Mouse (Mus musculus) megakaryocyte, embryonic 14.5 days (primary cell): ENCODE data around the gene Dusp18. TPM values are rescaled to one million over a fixed set of nuclear protein-coding genes. Genes with fewer than 3 reads are reported as not detected.
"Not testable (repeated sequence)": the region's sequence is repeated elsewhere in the genome, so short reads cannot be mapped to it uniquely, and the experiment has no call there.

Source experiments
- H3K27me3 ChIP-seq: replicated peaks from 2 replicates; pipeline ENCODE3; 2012; ENCODE audit warnings: inconsistent platforms
- H3K36me3 ChIP-seq: replicated peaks from 2 replicates; pipeline ENCODE3; 2012; ENCODE audit warnings: low read length, inconsistent platforms, mixed read lengths
- H3K4me1 ChIP-seq: 2 replicates; pipeline ENCODE4 v1.6.1; 2012; ENCODE audit warnings: inconsistent platforms
- H3K4me3 ChIP-seq: replicated peaks from 2 replicates; pipeline ENCODE3; 2012; ENCODE audit warnings: moderate library complexity, mild to moderate bottlenecking, inconsistent platforms
- H3K9me3 ChIP-seq: 2 replicates; pipeline ENCODE4 v1.6.1; 2012; ENCODE audit warnings: inconsistent platforms
- FLI1 ChIP-seq: IDR thresholded peaks from 2 replicates; pipeline ENCODE4 v1.6.1; 2012; ENCODE audit warnings: low read length, inconsistent platforms, mixed read lengths
- GATA1 ChIP-seq: IDR thresholded peaks from 3 replicates; pipeline ENCODE4 v1.6.1; 2012; ENCODE audit warnings: mixed read lengths, low read length, inconsistent platforms, borderline replicate concordance
- polyA plus RNA-seq: library from polyadenylated mRNA; stranded (reverse); fragments of >175 nt; gene quantifications from 2 replicates; pipeline ENCODE4 v1.2.3, GENCODE M21; 2012; ENCODE audit warnings: low replicate concordance; ENCODE audit not compliant: insufficient read depth

Dusp18 gene
- polyA plus RNA-seq, 1 experiment, result 0.70 TPM

GRCm38 (mm10) chr11:3910513-3911310 lies 15.7 kb downstream of the Dusp18 start:
- H3K36me3 ChIP-seq, result peaks cover 42% of the 10 kb centered on the region
- H3K27me3 ChIP-seq, result peaks cover 9% of the 10 kb centered on the region
- peaks cover 74% of the 10 kb centered on the region for H3K4me1 ChIP-seq
- H3K9me3 ChIP-seq, result no peaks in the 10 kb centered on the region
- no peak for TF ChIP-seq FLI1
- no peak for TF ChIP-seq GATA1
- H3K4me3 ChIP-seq, result peak overlapping the region; percentile 83

- H3K4me3 ChIP-seq, result peak overlapping the region; percentile 83
Measured at GRCm38 (mm10) chr11:3911440-3911839, 16.4 kb downstream of the Dusp18 start.

GRCm38 (mm10) chr11:3912100-3912874 lies 17.2 kb downstream of the Dusp18 start:
- peaks cover 18% of the 10 kb centered on the region for H3K27me3 ChIP-seq
- peaks cover 26% of the 10 kb centered on the region for H3K36me3 ChIP-seq
- TF ChIP-seq FLI1 (no peak), GATA1 (no peak)
- peak overlapping the region; percentile 94 for H3K4me3 ChIP-seq
- no peaks in the 10 kb centered on the region for H3K9me3 ChIP-seq
- peaks cover 77% of the 10 kb centered on the region for H3K4me1 ChIP-seq

More at GRCm38 (mm10) chr11:3911440-3911839, 16.4 kb downstream of the Dusp18 start:
- Histone ChIP-seq H3K36me3 (peaks cover 35% of the 10 kb centered on the region), H3K4me1 (peaks cover 77% of the 10 kb centered on the region), H3K27me3 (peaks cover 14% of the 10 kb centered on the region)
- not testable (repeated sequence) for H3K9me3 ChIP-seq

GRCm38 (mm10) chr11:3912875-3913271 lies 17.8 kb downstream of the Dusp18 start:
- peaks cover 73% of the 10 kb centered on the region for H3K4me1 ChIP-seq
- TF ChIP-seq GATA1, result no peak
- TF ChIP-seq FLI1, result no peak
- peak overlapping the region; percentile 94 for H3K4me3 ChIP-seq
- no peaks in the 10 kb centered on the region for H3K9me3 ChIP-seq
- peaks cover 19% of the 10 kb centered on the region for H3K27me3 ChIP-seq
- peaks cover 20% of the 10 kb centered on the region for H3K36me3 ChIP-seq

GRCm38 (mm10) chr11:3913316-3914108 lies 18.5 kb downstream of the Dusp18 start:
- peaks cover 67% of the 10 kb centered on the region for H3K4me1 ChIP-seq
- peaks cover 19% of the 10 kb centered on the region for H3K27me3 ChIP-seq
- H3K36me3 ChIP-seq, result peaks cover 15% of the 10 kb centered on the region
- H3K9me3 ChIP-seq, result no peaks in the 10 kb centered on the region
- H3K4me3 ChIP-seq, result peak overlapping the region; percentile 94
- TF ChIP-seq GATA1 (no peak), FLI1 (no peak)

GRCm38 (mm10) chr11:3914109-3914840 lies 19.2 kb downstream of the Dusp18 start, which contains the start of gene Slc35e4:
Slc35e4 (minus strand) TSS chr11:3914664.
- TF ChIP-seq GATA1 (no peak), FLI1 (no peak)
- peaks cover 8% of the 10 kb centered on the region for H3K36me3 ChIP-seq
- H3K27me3 ChIP-seq, result peaks cover 19% of the 10 kb centered on the region
- H3K9me3 ChIP-seq, result no peaks in the 10 kb centered on the region
- peak within 1 kb of the TSS; percentile 94 for H3K4me3 ChIP-seq
- H3K4me1 ChIP-seq, result peaks cover 59% of the 10 kb centered on the region

GRCm38 (mm10) chr11:3918738-3919137 lies 23.7 kb downstream of the Dusp18 start:
- Histone ChIP-seq H3K27me3 (peaks cover 16% of the 10 kb centered on the region), H3K9me3 (no peaks in the 10 kb centered on the region), H3K36me3 (peaks cover 13% of the 10 kb centered on the region), H3K4me3 (no peak overlapping the region), H3K4me1 (peaks cover 15% of the 10 kb centered on the region)
- TF ChIP-seq FLI1 (no peak), GATA1 (no peak)

GRCm38 (mm10) chr11:3920476-3920875 lies 25.4 kb downstream of the Dusp18 start:
- H3K27me3 ChIP-seq, result peaks cover 19% of the 10 kb centered on the region
- no peak overlapping the region for H3K4me3 ChIP-seq
- H3K9me3 ChIP-seq, result no peaks in the 10 kb centered on the region
- peaks cover 4% of the 10 kb centered on the region; the same call in 1 of the 2 replicates for H3K4me1 ChIP-seq
- TF ChIP-seq GATA1 (no peak), FLI1 (no peak)
- peaks cover 24% of the 10 kb centered on the region for H3K36me3 ChIP-seq
